Mouse (Mus musculus) spleen, postnatal 4 days (tissue): Measurements from ENCODE around the gene Pla2g4e.

Experiments
- DNase-seq, 2 experiments: peaks; one replicate each; pipeline ENCODE4 v3.0.0; 2022; ENCODE audit warnings: low spot score in 2 of 2

The Pla2g4e gene

DNA sequence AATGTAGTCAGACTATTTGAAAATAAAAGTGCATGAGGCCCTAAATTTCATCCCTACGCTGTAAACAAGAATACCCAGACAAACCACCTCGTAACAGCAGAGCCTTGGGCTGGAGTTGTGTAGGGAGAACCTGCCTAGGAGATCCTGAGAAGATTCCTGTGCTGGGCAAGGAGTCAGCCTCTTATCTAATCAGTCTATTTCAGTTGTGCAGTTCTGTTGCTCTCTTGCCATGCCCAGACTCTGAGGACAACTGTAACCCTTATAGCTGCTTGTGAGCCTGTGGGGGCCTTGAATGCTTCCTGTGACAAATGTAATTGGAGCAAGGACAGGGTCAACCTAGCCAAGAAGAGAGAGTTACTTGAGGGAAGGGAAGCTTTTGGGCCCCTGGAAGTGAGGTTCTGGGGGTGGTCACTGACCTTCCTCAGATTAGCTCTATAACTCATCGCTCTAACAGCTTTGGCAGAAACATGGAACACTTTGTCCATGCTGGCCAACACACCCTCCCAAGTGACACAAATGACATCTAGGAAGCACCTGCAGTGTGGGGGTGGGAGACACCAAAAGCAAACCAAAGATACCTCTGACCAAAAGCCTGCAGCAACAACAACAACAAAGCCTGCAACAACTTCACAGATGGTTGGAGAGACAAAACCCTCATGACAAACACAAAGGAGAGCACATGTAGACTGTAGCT is 9.0 kb downstream of the Pla2g4e start:
- no peak for DNase-seq

- DNase-seq, result no peak
These were observed 9.8 kb downstream of the Pla2g4e start for GRCm38 (mm10) chr2:120235381-120235780.

DNA sequence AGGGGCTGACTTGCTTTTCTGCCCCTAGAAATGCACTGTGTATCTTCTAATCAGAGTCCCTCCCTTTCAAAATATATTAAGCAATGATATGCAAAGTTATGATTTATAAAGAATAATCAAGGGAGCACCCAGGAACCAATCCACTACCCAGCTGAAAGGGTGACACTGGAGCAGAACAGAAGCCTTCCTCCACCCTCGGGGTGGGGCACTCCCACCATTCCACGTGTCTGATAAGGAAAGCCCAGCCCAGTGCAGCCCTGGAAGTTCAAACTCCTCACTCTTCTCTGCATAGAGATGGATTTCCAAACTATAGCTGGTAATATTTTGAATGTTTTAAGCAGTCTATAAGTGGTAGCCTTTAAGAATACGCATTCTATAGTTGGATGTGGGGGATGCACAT is 13.5 kb downstream of the Pla2g4e start:
- DNase-seq, result no peak

DNA sequence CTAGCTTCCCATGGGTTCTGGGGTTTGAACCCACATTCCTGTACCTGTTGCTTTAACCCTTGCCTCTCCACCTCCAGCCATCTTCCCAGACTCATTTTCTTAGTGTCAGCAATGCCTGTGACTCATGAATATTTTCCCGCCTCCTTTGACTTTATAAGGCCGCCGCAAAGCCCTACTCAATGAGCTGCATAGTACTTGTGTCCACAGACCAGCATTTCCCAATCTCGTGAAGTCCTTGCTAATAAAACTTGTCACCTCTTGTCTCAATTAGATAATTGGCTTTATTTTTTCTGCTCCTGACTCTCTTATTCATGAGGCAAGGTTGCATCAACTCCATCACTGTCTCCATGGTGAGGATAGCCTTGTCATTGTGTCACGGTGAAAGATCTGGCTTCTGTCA is 30.5 kb downstream of the Pla2g4e start:
- no peak for DNase-seq

- DNase-seq, result no peak
These were observed 33.7 kb downstream of the Pla2g4e start for GRCm38 (mm10) chr2:120211448-120211847.

GRCm38 (mm10) chr2:120207926-120208325 is 37.2 kb downstream of the Pla2g4e start:
- DNase-seq, result no peak

DNA sequence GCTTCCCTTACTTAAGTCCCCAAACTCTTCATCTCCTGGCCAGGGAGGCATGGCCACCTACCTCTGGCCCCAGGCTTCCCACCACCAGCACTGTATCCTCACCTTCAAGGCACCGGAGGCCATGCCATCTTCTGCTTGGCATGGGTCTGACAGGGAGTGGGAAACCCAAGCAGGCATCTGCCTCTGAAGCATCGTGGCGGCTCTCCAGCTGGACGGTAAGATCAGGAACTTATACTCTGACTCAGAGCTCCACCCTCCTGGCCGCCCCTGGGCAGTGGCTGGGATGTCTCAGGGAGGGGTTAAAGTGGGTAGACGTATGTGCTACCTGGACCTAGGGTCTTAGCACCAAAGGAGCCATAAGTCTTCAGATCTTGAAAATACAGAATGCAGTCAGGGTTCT is 38.1 kb downstream of the Pla2g4e start:
- no peak for DNase-seq

- no peak for DNase-seq
These were observed 41.4 kb downstream of the Pla2g4e start for GRCm38 (mm10) chr2:120203742-120204141.

GRCm38 (mm10) chr2:120200077-120200476 is 45.1 kb downstream of the Pla2g4e start:
- DNase-seq, result no peak

DNA sequence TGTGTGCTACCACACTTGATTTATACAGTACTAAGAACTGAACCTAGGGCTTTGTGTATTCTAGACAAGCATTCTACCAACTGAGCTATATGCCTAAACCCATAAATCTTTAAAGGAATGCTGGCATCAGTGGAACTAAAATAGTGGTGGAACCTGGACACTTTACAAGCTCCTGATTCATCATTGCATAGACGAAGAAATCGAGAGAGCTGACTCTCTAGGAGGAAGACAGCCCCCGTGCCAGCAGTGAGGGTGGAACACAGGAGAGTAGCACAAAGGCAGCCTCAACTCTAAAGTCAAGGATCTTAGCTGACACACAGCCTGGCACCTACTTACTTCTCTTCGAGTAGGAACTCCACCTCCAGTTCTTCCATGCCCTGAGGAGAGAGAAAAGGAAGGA is 57.0 kb downstream of the Pla2g4e start:
- no peak for DNase-seq

DNA sequence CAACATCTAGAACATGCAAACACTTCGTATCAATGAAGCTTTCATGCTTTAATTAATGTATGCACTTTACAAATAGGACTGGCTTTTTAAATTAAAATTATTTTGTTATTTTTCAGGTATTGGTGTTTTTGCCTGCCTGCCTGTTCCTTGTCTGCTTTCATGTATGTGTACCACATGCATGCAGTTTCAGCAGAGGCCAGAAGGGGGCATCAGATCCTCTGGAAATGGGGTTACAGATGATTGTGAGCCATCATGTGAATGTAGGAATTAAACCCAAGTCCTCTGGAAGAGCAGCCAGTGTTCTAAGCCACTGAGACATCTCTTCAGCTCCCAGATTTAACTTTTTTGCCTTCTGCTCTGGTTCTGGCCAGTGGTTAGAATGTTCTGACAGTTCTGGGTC is 57.6 kb downstream of the Pla2g4e start:
- no peak for DNase-seq

- no peak for DNase-seq
These were observed 59.4 kb downstream of the Pla2g4e start for GRCm38 (mm10) chr2:120185527-120186276.

- no peak for DNase-seq
These were observed 66.2 kb downstream of the Pla2g4e start for GRCm38 (mm10) chr2:120178936-120179335.

DNA sequence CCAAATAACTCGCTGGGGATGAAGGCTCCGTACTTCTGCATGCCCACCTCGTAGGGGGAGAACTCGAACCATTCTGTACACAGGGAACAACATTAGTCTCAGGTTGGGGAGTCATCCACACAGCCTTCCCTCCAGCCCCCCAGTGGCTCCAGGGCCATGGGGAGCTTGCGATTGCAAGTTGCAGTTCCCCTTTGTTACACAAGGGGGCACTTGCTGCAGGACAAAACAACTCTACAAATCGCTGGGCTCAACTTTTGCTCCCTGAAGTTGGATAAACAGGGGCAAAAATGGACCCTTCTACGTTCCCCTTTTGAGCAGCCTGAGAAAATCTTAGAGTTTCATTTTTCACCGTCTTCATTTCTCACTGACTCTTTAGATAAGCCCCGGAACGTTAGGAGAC is 71.4 kb downstream of the Pla2g4e start:
- peak; percentile 45 to 80 for DNase-seq

- no peak for DNase-seq
These were observed 73.8 kb downstream of the Pla2g4e start for GRCm38 (mm10) chr2:120171362-120171761.

- DNase-seq, result peak; percentile 37 to 74
These were observed 74.4 kb downstream of the Pla2g4e start for GRCm38 (mm10) chr2:120170726-120171125.

DNA sequence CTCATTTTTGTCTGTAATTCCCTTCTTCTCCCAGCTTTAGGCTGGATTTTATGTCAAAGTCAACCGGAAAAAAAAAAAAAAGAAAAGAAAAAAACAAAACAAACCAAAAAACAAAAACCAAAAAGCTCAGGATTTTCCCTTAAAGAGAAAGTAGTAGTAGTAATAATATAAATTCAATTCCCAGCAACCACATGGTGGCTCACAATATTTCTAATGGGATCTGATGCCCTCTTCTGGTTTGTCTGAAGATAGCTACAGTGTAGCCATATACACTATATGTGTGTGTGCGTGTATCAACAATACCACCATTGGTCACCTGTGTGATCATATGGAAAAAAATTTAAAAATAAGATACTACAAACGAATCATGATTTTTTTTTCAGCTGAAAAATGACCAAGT is 75.8 kb downstream of the Pla2g4e start:
- DNase-seq, result no peak

DNA sequence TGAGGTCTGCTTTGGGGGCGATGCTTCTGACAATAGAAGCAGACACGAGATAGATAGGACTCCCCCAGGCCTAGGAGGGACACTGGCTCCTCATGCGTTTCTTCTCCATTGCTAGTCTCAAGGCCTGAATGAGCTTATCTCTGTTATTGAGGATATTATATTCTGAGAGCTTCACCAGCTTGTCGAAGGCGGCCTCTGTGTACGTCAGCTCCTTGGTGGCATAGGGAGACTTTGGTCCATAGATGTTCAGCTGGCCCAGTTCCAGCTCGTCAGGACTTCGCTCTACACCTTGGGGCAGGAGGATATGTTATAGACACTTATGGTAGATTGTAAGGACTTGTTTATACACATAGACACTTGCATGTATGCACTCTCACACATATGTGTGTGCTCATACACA is 77.4 kb downstream of the Pla2g4e start:
- no peak for DNase-seq

- DNase-seq, result no peak
These were observed 79.7 kb downstream of the Pla2g4e start for GRCm38 (mm10) chr2:120165474-120165873.

GRCm38 (mm10) chr2:120159434-120159833 is 85.7 kb downstream of the Pla2g4e start:
- no peak for DNase-seq

GRCm38 (mm10) chr2:120158846-120159245 is 86.3 kb downstream of the Pla2g4e start:
- peak in 1 of 2 experiments; percentile 41 for DNase-seq

- DNase-seq, result no peak
These were observed 87.1 kb downstream of the Pla2g4e start for GRCm38 (mm10) chr2:120158016-120158415.

DNA sequence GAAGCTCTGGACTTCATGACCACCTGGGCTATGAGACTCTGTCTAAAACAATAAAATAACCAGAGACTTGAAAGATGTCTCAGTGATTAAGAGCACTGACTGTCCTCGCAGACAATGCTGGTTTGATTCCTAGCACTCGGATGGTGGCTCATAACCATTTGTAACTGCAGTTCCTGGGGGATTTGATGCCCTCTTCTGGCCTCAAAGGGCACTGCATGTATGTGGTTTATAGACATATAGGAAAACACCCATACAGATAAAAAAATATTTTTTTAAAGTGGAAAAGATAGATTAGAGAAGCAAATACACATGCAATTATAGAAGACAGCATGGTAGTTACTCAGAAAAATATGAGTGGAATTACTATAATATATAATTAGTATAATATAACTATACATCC is 87.5 kb downstream of the Pla2g4e start:
- no peak for DNase-seq
